Mouse (Mus musculus): ENCODE data around the gene Hhat. TPM values are rescaled to one million over a fixed set of nuclear protein-coding genes. Genes with fewer than 3 reads are reported as not detected.

Gene Hhat
- polyA plus RNA-seq (2014; fragmentation: Illumina TruSeq; extraction: RNeasy Lipid Tissue Mini Kit (QIAGEN cat#74804); ENCODE audit: low read depth, low replicate concordance) = 5.3 TPM

GRCm38 (mm10) chr1:192770495-192771331 is at the start of gene Hhat:
TSS of gene Hhat (minus strand) at chr1:192771223.

Other genes starting within 250 kb of the Hhat start
- gene Sertad4, start 84.5 kb upstream of the Hhat start, polyA plus RNA-seq (2014; fragmentation: Illumina TruSeq; extraction: RNeasy Lipid Tissue Mini Kit (QIAGEN cat#74804); ENCODE audit: low read depth, low replicate concordance) = 2.6 TPM

Data from kidney, adult 10 weeks (tissue).